Mouse (Mus musculus): ENCODE data around the gene Pcbp3. TPM values are rescaled to one million over a fixed set of nuclear protein-coding genes. Genes with fewer than 3 reads are reported as not detected.
A peak's percentile ranks its signal among the peaks of the same experiment; 100 is the strongest.

Pcbp3 gene
- 0.37 and 0.40 TPM in 2 replicates for total RNA-seq (2014; rRNA removed)
- 0.22 and 0.55 TPM in 2 replicates for polyA plus RNA-seq (2012; rRNA removed)

DNA sequence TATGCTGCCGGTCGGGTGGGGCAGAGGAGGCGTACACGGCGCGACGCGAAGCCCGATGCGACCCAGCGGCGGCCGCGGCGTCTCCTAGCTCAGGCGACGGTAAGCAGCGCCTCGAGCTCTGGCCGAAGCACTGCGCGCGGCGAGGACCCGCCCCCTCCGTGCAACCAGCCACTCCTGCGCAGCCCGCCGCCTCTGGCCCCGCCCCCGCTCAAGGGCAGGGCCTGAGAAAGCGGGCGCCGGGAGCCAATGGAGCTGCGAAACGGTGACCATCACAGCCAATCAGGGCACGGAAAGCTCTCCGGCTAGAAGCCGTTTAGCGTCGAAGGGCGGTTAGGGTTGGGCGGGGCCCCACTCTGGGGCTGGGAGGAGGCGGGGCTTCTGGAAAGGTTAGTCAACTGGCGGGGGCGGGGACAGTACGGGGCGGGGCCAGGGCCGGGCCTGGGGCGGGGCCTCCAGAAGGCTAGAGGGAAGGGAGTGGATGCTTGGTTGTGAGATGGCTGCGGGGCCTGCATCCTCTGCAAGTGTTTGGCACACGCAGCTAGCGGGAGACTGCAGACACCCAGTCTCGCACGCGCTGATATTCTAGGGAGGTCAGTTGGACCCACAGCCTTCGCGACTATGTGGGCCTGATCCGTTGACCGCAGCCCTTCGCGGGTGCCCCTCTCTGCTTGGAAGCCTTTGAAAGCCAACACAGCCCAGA is at the start of gene Pcbp3:
Pcbp3 (minus strand) TSS at position 98 of the 700 bp plus-strand sequence.
- no peaks in the 10 kb centered on the region for H3K27me3 ChIP-seq (ENCODE audit: control insufficient read depth, insufficient read depth, low read length)
- no peaks in the 10 kb centered on the region for H3K36me3 ChIP-seq (ENCODE audit: control insufficient read depth, insufficient read depth, low read length)
- H3K4me3 ChIP-seq (ENCODE audit: insufficient read depth, low read depth, low read length): peak within 1 kb of the TSS; percentile 75
- peak; percentile 88 for DNase-seq (ENCODE audit: extremely low read depth, low read depth, low spot score)
- 4% methylated on average over 62 of the region's 62 CpGs for WGBS
- 0 out of 2 replicates have a peak, but pooled peaks cover 3% of the 10 kb centered on the region for H3K4me1 ChIP-seq (ENCODE audit: control insufficient read depth, insufficient read depth, low read length)
- H3K79me2 ChIP-seq (ENCODE audit: control insufficient read depth, insufficient read depth, low read length): no peaks in the 10 kb centered on the region
- TF ChIP-seq POLR2A (IDR thresholded peaks at IDR 0.05; ENCODE audit: extremely low read depth, insufficient read depth, low read length) (peak; percentile 48; the same call in 1 of the 2 replicates), CTCF (IDR thresholded peaks at IDR 0.05; ENCODE audit: low read depth, low read length) (no peak)
- H3K9ac ChIP-seq (ENCODE audit: low read depth, low read length): peak within 1 kb of the TSS; percentile 91
- H3K27ac ChIP-seq (replicated peaks; ENCODE audit: insufficient read depth, low read depth, low read length): no peak within 1 kb of the TSS

DNA sequence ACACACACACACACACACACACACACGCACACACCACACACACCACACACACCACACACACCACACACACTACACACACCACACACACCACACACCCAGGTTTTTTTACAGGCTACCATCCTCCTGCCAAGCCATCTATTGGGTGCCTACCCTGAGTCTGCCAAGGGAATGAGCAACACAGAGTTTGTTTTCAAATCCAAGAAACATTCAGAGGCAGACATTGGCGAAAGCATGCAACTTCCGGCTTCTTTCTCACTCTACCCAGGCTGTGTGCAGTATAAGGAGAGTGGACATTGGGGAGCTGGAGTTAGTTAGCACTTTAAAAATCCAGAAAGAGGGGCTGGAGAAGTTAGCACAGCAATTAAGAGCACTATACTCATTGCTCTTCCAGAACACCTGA is 47.0 kb upstream of the Pcbp3 start:
- 92% methylated on average over 3 of the region's 3 CpGs for WGBS
- H3K27ac ChIP-seq (replicated peaks; ENCODE audit: insufficient read depth, low read depth, low read length): peak overlapping the region; percentile 87; the same call in 1 of the 2 replicates

DNA sequence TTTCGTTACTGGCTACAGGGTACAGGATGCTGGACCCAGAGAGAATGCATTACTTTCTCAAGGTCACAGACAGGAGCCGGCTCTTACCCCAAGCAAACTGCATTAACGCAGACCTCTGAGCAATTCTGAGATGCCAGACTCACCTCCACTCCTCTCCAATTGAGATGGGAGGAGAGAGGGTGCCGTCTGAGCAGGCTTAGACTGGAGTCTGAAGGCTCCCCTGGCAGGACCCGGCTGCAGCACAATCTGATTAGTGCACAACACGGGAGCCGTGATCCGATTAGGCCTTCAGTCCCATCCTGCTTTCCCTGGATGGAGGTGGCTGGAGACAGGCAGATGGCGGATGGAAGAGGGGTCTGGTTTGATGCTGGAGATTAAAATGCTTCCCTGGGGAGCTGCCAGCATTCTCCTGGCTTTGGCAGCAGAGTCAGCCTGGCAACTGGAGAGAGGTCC is 46.4 kb upstream of the Pcbp3 start:
- TF ChIP-seq POLR2A (IDR thresholded peaks at IDR 0.05; ENCODE audit: extremely low read depth, insufficient read depth, low read length) (no peak), CTCF (IDR thresholded peaks at IDR 0.05; ENCODE audit: low read depth, low read length) (no peak)
- Histone ChIP-seq H3K4me1 (ENCODE audit: control insufficient read depth, insufficient read depth, low read length) (peaks cover 24% of the 10 kb centered on the region), H3K36me3 (ENCODE audit: control insufficient read depth, insufficient read depth, low read length) (no peaks in the 10 kb centered on the region), H3K79me2 (ENCODE audit: control insufficient read depth, insufficient read depth, low read length) (no peaks in the 10 kb centered on the region), H3K4me3 (ENCODE audit: insufficient read depth, low read depth, low read length) (no peak overlapping the region), H3K27me3 (ENCODE audit: control insufficient read depth, insufficient read depth, low read length) (no peaks in the 10 kb centered on the region), H3K9ac (ENCODE audit: low read depth, low read length) (peak overlapping the region; percentile 12; the same call in 1 of the 2 replicates), H3K27ac (replicated peaks; ENCODE audit: insufficient read depth, low read depth, low read length) (peak overlapping the region; percentile 87)
- peak; percentile 46 for DNase-seq (ENCODE audit: extremely low read depth, low read depth, low spot score)
- 20% methylated on average over 9 of the region's 9 CpGs for WGBS

More for the DNA sequence above, 47.0 kb upstream of the Pcbp3 start:
- no peak overlapping the region for H3K4me3 ChIP-seq (ENCODE audit: insufficient read depth, low read depth, low read length)
- no peak for DNase-seq (ENCODE audit: extremely low read depth, low read depth, low spot score)
- no peaks in the 10 kb centered on the region for H3K27me3 ChIP-seq (ENCODE audit: control insufficient read depth, insufficient read depth, low read length)
- peaks cover 24% of the 10 kb centered on the region for H3K4me1 ChIP-seq (ENCODE audit: control insufficient read depth, insufficient read depth, low read length)
- H3K79me2 ChIP-seq (ENCODE audit: control insufficient read depth, insufficient read depth, low read length): no peaks in the 10 kb centered on the region
- no peaks in the 10 kb centered on the region for H3K36me3 ChIP-seq (ENCODE audit: control insufficient read depth, insufficient read depth, low read length)
- no peak overlapping the region for H3K9ac ChIP-seq (ENCODE audit: low read depth, low read length)
- no peak for TF ChIP-seq POLR2A (IDR thresholded peaks at IDR 0.05; ENCODE audit: extremely low read depth, insufficient read depth, low read length)
- TF ChIP-seq CTCF (IDR thresholded peaks at IDR 0.05; ENCODE audit: low read depth, low read length): no peak

DNA sequence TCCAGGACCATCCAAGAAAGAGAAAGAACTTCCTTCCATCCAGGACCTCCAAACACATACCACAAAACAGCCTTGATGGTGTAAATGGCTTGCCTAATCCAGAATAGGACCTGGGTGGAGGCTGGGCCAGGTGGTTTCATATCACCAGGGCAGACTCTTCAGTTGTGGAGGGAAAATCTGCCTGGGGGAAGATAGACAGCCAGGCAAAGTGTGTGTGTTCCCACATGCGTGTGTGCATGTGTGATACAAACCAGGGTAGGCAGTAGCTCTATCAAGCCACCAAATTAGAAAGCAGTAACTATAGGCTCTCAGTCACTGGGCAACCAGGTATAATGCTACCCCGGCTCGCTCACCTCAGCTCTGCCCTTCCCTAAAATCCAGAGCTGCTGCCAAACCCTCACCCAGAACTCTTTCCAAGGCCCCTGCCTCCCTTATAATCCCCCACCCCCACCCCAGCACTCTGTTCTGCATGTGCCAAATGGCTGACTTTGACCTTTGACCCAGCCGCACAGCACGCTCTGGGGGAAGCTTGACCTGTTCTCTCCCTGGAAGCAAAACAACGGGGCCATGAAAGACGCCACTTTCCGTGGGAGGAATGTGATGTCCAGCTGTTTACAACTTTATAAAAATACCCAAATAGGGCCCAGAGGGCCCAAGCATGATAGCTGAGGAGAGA is 45.9 kb upstream of the Pcbp3 start:
- H3K79me2 ChIP-seq (ENCODE audit: control insufficient read depth, insufficient read depth, low read length): no peaks in the 10 kb centered on the region
- peak; percentile 80 for DNase-seq (ENCODE audit: extremely low read depth, low read depth, low spot score)
- H3K4me3 ChIP-seq (ENCODE audit: insufficient read depth, low read depth, low read length): no peak overlapping the region
- 22% methylated on average over 8 of the region's 8 CpGs for WGBS
- H3K27me3 ChIP-seq (ENCODE audit: control insufficient read depth, insufficient read depth, low read length): no peaks in the 10 kb centered on the region
- TF ChIP-seq POLR2A (IDR thresholded peaks at IDR 0.05; ENCODE audit: extremely low read depth, insufficient read depth, low read length) (no peak), CTCF (IDR thresholded peaks at IDR 0.05; ENCODE audit: low read depth, low read length) (no peak)
- no peak overlapping the region; the same call in 1 of the 2 replicates for H3K9ac ChIP-seq (ENCODE audit: low read depth, low read length)
- peak overlapping the region; percentile 87 for H3K27ac ChIP-seq (replicated peaks; ENCODE audit: insufficient read depth, low read depth, low read length)
- peaks cover 24% of the 10 kb centered on the region for H3K4me1 ChIP-seq (ENCODE audit: control insufficient read depth, insufficient read depth, low read length)
- no peaks in the 10 kb centered on the region for H3K36me3 ChIP-seq (ENCODE audit: control insufficient read depth, insufficient read depth, low read length)

DNA sequence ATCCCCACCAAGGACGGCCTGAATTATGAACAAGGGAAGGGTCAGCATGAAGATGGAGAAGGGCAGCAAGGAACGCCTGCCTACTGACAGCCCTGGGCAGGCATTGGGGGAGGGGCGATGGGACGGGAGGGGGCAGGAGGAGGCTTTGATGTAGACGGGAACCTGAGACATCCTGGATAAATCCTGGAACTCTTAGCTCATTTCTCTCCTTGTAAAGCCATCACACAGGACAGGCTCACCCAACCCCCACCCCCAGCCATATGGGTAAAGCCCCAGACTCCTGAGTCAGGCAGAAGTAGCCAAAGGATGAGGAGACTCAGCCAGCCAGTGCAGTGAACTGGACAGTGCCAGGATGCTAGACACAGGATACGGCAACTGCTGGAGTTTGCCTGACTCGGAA is 43.2 kb upstream of the Pcbp3 start:
- H3K27ac ChIP-seq (replicated peaks; ENCODE audit: insufficient read depth, low read depth, low read length): no peak overlapping the region
- no peak for DNase-seq (ENCODE audit: extremely low read depth, low read depth, low spot score)
- H3K9ac ChIP-seq (ENCODE audit: low read depth, low read length): no peak overlapping the region
- H3K27me3 ChIP-seq (ENCODE audit: control insufficient read depth, insufficient read depth, low read length): no peaks in the 10 kb centered on the region
- H3K79me2 ChIP-seq (ENCODE audit: control insufficient read depth, insufficient read depth, low read length): no peaks in the 10 kb centered on the region
- H3K4me1 ChIP-seq (ENCODE audit: control insufficient read depth, insufficient read depth, low read length): peaks cover 15% of the 10 kb centered on the region
- no peak for TF ChIP-seq POLR2A (IDR thresholded peaks at IDR 0.05; ENCODE audit: extremely low read depth, insufficient read depth, low read length)
- no peak for TF ChIP-seq CTCF (IDR thresholded peaks at IDR 0.05; ENCODE audit: low read depth, low read length)
- 76% methylated on average over 7 of the region's 7 CpGs for WGBS
- no peaks in the 10 kb centered on the region for H3K36me3 ChIP-seq (ENCODE audit: control insufficient read depth, insufficient read depth, low read length)
- no peak overlapping the region for H3K4me3 ChIP-seq (ENCODE audit: insufficient read depth, low read depth, low read length)
